Mouse (Mus musculus): Measurements from ENCODE around the gene Ssu2. TPM values are rescaled to one million over a fixed set of nuclear protein-coding genes. Genes with fewer than 3 reads are reported as not detected.

The Ssu2 gene
- total and polyA plus RNA-seq, 2 experiments from 2014 or later = 0.25 to 0.29 TPM

- no peaks in the 10 kb centered on the region for H3K27me3 ChIP-seq (ENCODE audit: insufficient read depth, low read length)
- ATAC-seq (no peak), DNase-seq (no peak)
- H3K4me2 ChIP-seq (ENCODE audit: low read depth) = no peak overlapping the region
- no peak overlapping the region for H3K9ac ChIP-seq
- no peaks in the 10 kb centered on the region for H3K4me1 ChIP-seq (ENCODE audit: insufficient read depth)
- no peak overlapping the region for H3K4me3 ChIP-seq (ENCODE audit: low read depth, low read length)
- H3K9me3 ChIP-seq (ENCODE audit: low read length) = no peaks in the 10 kb centered on the region
- TF ChIP-seq CTCF (IDR thresholded peaks at IDR 0.05; ENCODE audit: low read depth) = no peak
- no peaks in the 10 kb centered on the region for H3K36me3 ChIP-seq (ENCODE audit: insufficient read depth)
- H3K27ac ChIP-seq (ENCODE audit: low read depth, low read length) = no peak overlapping the region
- WGBS = 92% methylated on average over 3 of the region's 3 CpGs
Measured at GRCm38 (mm10) chr6:112325213-112325612, 62.6 kb downstream of the Ssu2 start.

DNA sequence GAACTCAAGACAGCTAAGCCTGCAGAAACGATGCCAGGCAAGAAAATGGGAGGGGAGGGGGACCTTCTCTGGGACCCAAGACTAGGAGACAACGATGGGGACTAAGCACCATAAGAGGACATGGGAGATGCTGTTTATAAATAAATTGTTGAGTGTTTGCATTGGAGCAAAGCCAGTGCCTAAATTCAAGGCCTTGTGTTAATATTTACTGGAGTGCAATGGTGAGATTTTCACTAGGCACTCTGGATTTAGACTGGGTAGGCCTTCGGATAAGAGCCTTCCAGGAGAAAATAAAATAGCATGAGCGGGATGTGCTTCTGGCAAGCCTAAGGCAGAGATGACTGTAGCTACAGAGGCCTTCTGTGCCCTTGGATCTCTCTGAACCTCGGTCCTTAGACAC is 64.9 kb downstream of the Ssu2 start:
- H3K9me3 ChIP-seq (ENCODE audit: low read length) = no peaks in the 10 kb centered on the region
- H3K4me2 ChIP-seq (ENCODE audit: low read depth) = no peak overlapping the region
- no peak overlapping the region for H3K9ac ChIP-seq
- H3K27ac ChIP-seq (ENCODE audit: low read depth, low read length) = no peak overlapping the region
- no peak overlapping the region for H3K4me3 ChIP-seq (ENCODE audit: low read depth, low read length)
- WGBS = 82% methylated on average over 5 of the region's 5 CpGs
- no peaks in the 10 kb centered on the region for H3K27me3 ChIP-seq (ENCODE audit: insufficient read depth, low read length)
- DNase-seq (no peak), ATAC-seq (no peak)
- H3K4me1 ChIP-seq (ENCODE audit: insufficient read depth) = no peaks in the 10 kb centered on the region
- no peak for TF ChIP-seq CTCF (IDR thresholded peaks at IDR 0.05; ENCODE audit: low read depth)
- no peaks in the 10 kb centered on the region for H3K36me3 ChIP-seq (ENCODE audit: insufficient read depth)

DNA sequence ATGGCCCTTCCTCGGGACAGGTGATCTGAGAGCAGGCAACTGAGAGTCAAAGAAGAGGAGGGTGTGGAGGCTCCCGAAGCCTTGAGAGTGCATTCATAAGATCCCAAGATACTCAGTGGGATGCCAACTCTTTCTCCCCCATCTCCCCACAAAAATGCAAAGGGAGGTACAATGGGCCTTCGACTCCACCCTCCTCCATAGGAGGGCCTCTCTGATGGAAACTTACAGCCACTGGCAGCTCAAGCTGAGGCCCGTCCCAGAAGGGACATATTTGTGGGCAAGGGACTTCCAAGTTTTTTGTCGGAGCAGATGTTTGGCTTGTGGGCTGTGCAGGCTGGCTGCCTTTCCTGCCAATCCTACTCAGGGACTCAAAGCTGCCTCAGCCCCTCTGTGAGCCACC is 67.1 kb downstream of the Ssu2 start:
- DNase-seq (no peak), ATAC-seq (no peak)
- Histone ChIP-seq H3K36me3 (ENCODE audit: insufficient read depth) (no peaks in the 10 kb centered on the region), H3K27me3 (ENCODE audit: insufficient read depth, low read length) (no peaks in the 10 kb centered on the region), H3K4me3 (ENCODE audit: low read depth, low read length) (no peak overlapping the region), H3K9me3 (ENCODE audit: low read length) (no peaks in the 10 kb centered on the region), H3K4me2 (ENCODE audit: low read depth) (no peak overlapping the region), H3K9ac (no peak overlapping the region), H3K27ac (ENCODE audit: low read depth, low read length) (no peak overlapping the region), H3K4me1 (ENCODE audit: insufficient read depth) (no peaks in the 10 kb centered on the region)
- no peak for TF ChIP-seq CTCF (IDR thresholded peaks at IDR 0.05; ENCODE audit: low read depth)
- WGBS = 50% methylated on average over 5 of the region's 5 CpGs

DNA sequence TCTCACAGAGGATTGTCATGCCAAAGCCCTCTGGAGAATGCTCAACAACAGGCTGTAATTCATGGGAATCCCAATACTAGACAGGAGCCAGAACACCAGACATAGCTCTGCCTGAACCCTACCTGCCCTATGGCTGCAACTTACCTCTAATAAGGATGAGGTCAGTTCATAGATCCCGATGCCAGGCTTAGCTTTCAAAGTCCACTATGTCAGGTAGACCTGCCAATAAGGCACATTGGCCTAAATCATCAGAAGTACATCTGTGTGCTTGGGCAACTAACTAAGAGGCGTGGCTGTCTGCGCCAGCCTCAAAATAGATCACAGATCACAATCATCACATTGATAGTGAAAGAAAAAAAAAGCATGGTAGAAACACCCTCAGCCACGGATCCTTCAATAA is 68.4 kb downstream of the Ssu2 start:
- no peaks in the 10 kb centered on the region for H3K9me3 ChIP-seq (ENCODE audit: low read length)
- no peak overlapping the region for H3K27ac ChIP-seq (ENCODE audit: low read depth, low read length)
- H3K4me2 ChIP-seq (ENCODE audit: low read depth) = no peak overlapping the region
- no peak overlapping the region for H3K9ac ChIP-seq
- 92% methylated on average over 4 of the region's 4 CpGs for WGBS
- no peaks in the 10 kb centered on the region for H3K36me3 ChIP-seq (ENCODE audit: insufficient read depth)
- ATAC-seq (no peak), DNase-seq (no peak)
- H3K27me3 ChIP-seq (ENCODE audit: insufficient read depth, low read length) = no peaks in the 10 kb centered on the region
- TF ChIP-seq CTCF (IDR thresholded peaks at IDR 0.05; ENCODE audit: low read depth) = no peak
- H3K4me1 ChIP-seq (ENCODE audit: insufficient read depth) = no peaks in the 10 kb centered on the region
- H3K4me3 ChIP-seq (ENCODE audit: low read depth, low read length) = no peak overlapping the region

GRCm38 (mm10) chr6:112311385-112311784 is 76.4 kb downstream of the Ssu2 start:
- Histone ChIP-seq H3K4me2 (ENCODE audit: low read depth) (no peak overlapping the region), H3K4me3 (ENCODE audit: low read depth, low read length) (no peak overlapping the region), H3K27ac (ENCODE audit: low read depth, low read length) (no peak overlapping the region), H3K4me1 (ENCODE audit: insufficient read depth) (no peaks in the 10 kb centered on the region), H3K9me3 (ENCODE audit: low read length) (no peaks in the 10 kb centered on the region), H3K9ac (no peak overlapping the region), H3K27me3 (ENCODE audit: insufficient read depth, low read length) (no peaks in the 10 kb centered on the region), H3K36me3 (ENCODE audit: insufficient read depth) (no peaks in the 10 kb centered on the region)
- ATAC-seq (peak; percentile 91), DNase-seq (peak; percentile 57)
- 15% methylated on average over 4 of the region's 4 CpGs for WGBS
- no peak for TF ChIP-seq CTCF (IDR thresholded peaks at IDR 0.05; ENCODE audit: low read depth)

DNA sequence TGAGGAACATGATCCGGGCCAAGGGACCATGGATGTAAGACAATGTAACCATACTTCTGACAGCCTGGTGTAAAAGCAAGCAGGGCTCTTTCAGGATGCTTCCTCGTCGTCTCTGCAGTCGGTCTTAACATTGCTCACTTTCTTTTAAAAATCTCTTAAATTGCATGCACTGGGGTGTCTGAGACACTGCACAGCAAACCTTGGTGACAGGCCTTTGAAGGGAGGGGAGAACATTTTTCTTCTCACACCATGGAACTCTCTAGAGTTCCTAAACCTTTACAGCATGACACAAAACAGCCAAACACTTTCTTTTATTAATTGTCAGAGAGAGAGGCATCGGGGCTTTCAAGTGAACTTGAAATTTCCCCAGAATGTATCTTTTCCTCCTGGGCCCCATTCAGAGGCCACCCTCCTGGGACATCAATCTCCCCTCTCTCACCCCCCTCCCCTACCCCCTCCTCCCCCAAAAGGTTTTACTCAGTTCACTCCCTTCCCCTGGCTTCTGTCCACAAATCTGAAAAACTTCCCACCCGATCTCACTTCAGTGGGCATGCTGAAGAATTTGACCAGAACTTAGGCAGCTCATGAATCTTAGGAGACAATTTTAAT is 78.4 kb downstream of the Ssu2 start:
- H3K4me3 ChIP-seq (ENCODE audit: low read depth, low read length) = no peak overlapping the region
- DNase-seq = no peak
- H3K9ac ChIP-seq = no peak overlapping the region
- no peaks in the 10 kb centered on the region for H3K9me3 ChIP-seq (ENCODE audit: low read length)
- no peaks in the 10 kb centered on the region; the same call in 1 of the 2 replicates for H3K27me3 ChIP-seq (ENCODE audit: insufficient read depth, low read length)
- H3K4me1 ChIP-seq (ENCODE audit: insufficient read depth) = no peaks in the 10 kb centered on the region
- no peaks in the 10 kb centered on the region for H3K36me3 ChIP-seq (ENCODE audit: insufficient read depth)
- no peak overlapping the region for H3K4me2 ChIP-seq (ENCODE audit: low read depth)
- no peak for ATAC-seq
- no peak for TF ChIP-seq CTCF (IDR thresholded peaks at IDR 0.05; ENCODE audit: low read depth)
- WGBS = 67% methylated on average over 6 of the region's 6 CpGs
- H3K27ac ChIP-seq (ENCODE audit: low read depth, low read length) = no peak overlapping the region

Other genes starting within 250 kb of the Ssu2 start
- gene Lmcd1, start 114.3 kb downstream of the Ssu2 start, total RNA-seq (2014; rRNA removed) = 6.8 and 6.9 TPM in 2 replicates
- gene Lmcd1, start 114.3 kb downstream of the Ssu2 start, polyA plus RNA-seq (2015; fragmentation: Nextera tagmentation; extraction: Ambion mirVana) = 7.3 and 8.4 TPM in 2 replicates
- not detected in 2 replicates for gene Cav3, start 71.5 kb upstream of the Ssu2 start, total RNA-seq (2014; rRNA removed)
- 0.13 TPM in 2 replicates for gene Cav3, start 71.5 kb upstream of the Ssu2 start, polyA plus RNA-seq (2015; fragmentation: Nextera tagmentation; extraction: Ambion mirVana)
- 5.2 and 6.7 TPM in 2 replicates for gene Oxtr, start 101.9 kb upstream of the Ssu2 start, total RNA-seq (2014; rRNA removed)
- gene Oxtr, start 101.9 kb upstream of the Ssu2 start, polyA plus RNA-seq (2015; fragmentation: Nextera tagmentation; extraction: Ambion mirVana) = 1.4 and 3.5 TPM in 2 replicates

All from forebrain, postnatal 0 days (tissue).